Mouse (Mus musculus): ENCODE measurements around the gene Mfap3.

Gene Mfap3

DNA sequence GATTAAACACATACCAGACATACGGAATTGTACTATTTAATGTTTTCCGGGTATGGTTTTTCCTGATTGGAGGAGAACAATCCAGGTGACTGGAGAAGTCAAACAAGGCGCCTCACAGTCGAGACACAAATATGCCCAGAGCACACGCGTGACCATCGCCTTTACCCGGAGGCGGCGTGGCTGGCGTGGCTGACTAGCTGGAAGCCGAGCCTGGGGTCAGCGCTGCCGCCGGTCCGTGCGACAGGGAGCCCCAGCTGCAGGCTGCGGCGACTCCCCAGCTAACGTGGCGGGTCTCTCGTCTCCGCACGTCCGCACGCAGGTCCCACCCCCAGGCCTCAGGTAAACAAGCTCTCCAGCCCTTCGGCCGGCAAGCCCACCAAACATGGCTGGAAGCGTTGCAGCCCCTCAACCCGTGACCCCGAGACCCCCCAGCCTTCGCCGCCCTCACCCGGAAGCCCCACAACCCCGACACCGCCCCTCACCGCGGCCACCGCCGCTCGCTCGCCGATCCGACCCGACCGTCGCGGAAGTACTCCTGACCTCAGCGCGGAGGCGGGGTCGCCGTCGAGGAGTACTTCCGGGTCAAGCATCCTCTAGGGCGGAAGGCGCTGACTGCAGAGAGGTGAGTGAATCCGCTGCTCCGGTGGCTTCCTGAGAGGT, at the start of gene Mfap3, which contains the start of gene Fam114a2:
Gene Mfap3, plus strand, starts transcription at position 574 of the 660 bp plus-strand sequence.
Gene Fam114a2, minus strand, starts transcription at position 527 of the 660 bp plus-strand sequence.
- peak; percentile 98 to 99 for DNase-seq

DNA sequence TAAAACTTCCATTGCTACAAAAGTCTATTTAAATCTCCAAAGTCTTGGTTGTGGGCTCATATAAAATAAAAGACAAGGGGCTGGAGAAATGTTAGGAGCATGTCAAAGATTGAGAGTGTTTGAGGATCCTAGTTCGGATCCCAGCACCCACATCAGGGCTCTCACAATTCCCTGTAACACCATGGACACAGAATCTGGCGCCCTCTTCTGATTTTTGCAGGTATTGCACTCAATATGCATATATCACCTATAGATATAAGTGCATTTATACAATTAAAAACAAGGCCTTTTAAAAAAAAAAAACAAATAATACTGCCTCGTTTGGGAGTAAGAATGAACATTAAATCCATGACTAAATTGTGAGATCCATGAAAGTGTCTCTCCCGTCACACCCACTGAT, 49.8 kb upstream of the Mfap3 start:
- DNase-seq = no peak

DNA sequence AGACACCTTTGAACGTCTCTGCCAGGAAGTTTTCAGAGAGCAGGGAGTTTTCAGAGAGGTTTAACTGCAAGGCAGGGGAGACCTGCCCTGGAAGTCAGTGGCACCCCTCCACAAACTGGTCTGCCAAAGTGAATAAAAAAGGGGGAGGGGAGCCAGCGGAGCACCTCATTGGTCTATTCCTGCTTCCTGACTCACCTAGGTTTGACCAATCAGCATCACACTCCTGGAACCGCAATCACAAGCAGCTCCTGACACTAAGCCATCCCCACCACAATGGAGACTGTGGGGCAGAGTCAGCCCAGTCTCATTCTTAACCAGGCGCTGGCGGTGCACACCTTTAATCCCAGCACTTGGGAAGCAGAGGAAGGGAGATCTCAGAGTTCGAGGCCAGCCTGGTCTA, 48.4 kb upstream of the Mfap3 start:
- no peak for DNase-seq

- DNase-seq = no peak
Measured at GRCm38 (mm10) chr11:57470979-57471378, 47.5 kb upstream of the Mfap3 start.

- peak; percentile 39 to 50 for DNase-seq
Measured at GRCm38 (mm10) chr11:57474296-57474941, 44.0 kb upstream of the Mfap3 start.

- peak; percentile 81 to 84 for DNase-seq
Measured at GRCm38 (mm10) chr11:57475119-57475518, 43.3 kb upstream of the Mfap3 start.

GRCm38 (mm10) chr11:57478077-57478476, 40.4 kb upstream of the Mfap3 start:
- DNase-seq = peak; percentile 50 to 57

GRCm38 (mm10) chr11:57488436-57488835, 30.0 kb upstream of the Mfap3 start:
- no peak for DNase-seq

- DNase-seq = no peak
Measured at GRCm38 (mm10) chr11:57496462-57497039, 21.9 kb upstream of the Mfap3 start.

GRCm38 (mm10) chr11:57497701-57498100, 20.8 kb upstream of the Mfap3 start:
- DNase-seq = no peak

GRCm38 (mm10) chr11:57498215-57498614, 20.2 kb upstream of the Mfap3 start:
- no peak for DNase-seq

DNA sequence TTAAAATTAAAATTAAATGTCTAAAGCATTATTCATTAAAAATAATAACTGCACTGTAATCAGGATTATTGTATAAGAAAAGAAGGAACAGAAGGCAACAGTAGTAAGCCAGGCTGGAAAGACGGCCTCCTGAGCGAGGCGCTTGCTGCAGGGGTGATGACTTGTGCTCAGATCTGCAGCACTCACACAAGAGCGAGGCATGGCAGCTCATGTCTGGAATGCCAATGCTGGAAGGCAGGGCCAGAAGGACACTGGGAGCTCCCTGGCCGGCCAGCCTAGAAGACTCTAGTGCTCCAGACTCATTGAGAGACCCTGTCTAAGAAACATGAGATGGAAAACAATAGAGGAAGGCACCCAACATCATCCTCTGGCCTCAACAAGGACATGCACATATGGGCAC, 15.3 kb upstream of the Mfap3 start:
- DNase-seq = no peak

GRCm38 (mm10) chr11:57506899-57507298, 11.6 kb upstream of the Mfap3 start:
- no peak for DNase-seq

- no peak for DNase-seq
Measured at GRCm38 (mm10) chr11:57515218-57515617, 3.2 kb upstream of the Mfap3 start.

DNA sequence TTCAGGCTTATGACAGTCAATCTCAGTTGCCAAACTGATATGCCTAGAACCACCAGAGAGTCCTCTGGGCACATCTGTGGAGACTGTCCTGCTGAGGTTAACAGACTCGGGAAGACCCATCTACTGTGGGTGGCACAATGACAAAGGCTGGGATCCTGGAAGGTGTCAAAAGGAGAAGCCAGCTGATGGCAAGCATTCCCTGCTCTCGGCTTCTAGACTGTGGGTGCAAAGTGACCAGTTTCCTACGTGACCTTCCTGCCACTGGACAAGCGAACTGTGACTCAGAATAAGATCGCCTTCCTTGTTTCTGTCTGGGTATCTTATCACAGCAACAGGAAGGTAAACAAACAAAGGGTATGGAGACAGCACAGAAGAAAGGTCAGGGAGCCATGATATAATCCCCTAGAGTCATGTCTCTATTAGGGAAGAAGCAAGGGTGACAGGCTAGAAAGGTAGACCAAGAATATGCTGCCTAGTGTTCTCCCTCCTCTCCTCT, 1.5 kb upstream of the Mfap3 start:
- DNase-seq = no peak

GRCm38 (mm10) chr11:57518751-57519148, 286 bp downstream of the Mfap3 start:
- no peak for DNase-seq

GRCm38 (mm10) chr11:57519304-57519703, 840 bp downstream of the Mfap3 start:
- DNase-seq = no peak

GRCm38 (mm10) chr11:57521206-57521605, 2.7 kb downstream of the Mfap3 start:
- DNase-seq = no peak

DNA sequence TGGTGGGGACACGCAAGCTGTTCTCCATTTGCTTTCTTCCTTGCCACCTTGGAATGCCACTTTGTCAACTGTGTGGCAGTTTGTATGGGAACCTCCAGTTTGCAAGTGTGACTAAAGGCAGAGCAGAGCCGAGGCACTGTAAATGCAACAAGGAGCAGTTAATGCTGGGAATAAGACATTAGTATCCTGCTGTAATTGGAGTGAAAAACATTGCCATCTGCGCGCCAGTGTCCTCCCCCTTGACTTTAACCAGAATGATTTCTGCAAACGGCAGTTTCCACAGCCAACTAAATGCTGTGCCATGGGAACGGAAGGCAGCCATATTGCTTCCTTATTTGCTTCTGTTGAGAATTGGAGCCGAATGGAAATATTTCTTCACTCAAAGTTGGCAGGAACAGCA, 3.6 kb downstream of the Mfap3 start:
- DNase-seq = peak in 1 of 2 experiments; percentile 18

- no peak for DNase-seq
Measured at GRCm38 (mm10) chr11:57523418-57523817, 5.0 kb downstream of the Mfap3 start.

- DNase-seq = no peak
Measured at GRCm38 (mm10) chr11:57524597-57524996, 6.1 kb downstream of the Mfap3 start.

DNA sequence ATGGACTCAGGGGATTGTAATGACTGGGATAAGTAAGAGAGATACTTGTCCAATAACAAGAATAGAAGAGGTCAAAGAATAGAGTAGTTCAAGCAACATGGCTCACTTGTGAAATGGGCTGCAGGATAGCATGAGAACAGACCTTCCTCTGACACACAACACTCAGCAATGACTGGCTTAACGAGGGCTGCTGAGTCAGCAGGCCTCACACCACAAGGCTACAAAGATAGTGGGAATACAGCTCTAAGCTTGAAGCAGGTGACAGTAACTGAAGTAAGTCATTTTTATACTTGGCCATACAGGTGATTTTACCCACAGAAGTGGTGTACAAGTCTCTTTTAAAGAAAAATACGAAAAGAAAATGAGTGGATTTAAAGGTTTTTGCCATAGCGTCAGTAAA, 7.4 kb downstream of the Mfap3 start:
- no peak for DNase-seq

DNA sequence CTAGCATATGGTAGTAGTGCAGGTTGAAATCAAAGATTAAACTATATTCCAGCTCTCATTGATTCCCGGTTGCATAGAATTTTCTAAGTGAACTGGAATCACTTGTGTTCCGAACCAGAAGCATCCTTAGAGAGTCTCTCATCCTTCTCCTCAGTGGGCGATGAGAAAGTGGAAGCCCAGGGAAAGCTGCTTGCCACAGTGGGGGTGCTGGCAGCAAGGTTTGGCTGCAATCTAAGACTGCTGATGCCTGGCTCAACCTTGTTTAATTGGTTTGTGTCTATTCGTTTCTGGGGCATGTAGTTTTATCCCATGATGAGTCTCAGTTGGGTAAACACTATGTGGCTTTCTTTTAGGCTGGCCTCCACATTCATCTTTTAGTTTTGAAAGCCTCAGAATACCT, 9.0 kb downstream of the Mfap3 start:
- DNase-seq = peak; percentile 73 to 79

DNA sequence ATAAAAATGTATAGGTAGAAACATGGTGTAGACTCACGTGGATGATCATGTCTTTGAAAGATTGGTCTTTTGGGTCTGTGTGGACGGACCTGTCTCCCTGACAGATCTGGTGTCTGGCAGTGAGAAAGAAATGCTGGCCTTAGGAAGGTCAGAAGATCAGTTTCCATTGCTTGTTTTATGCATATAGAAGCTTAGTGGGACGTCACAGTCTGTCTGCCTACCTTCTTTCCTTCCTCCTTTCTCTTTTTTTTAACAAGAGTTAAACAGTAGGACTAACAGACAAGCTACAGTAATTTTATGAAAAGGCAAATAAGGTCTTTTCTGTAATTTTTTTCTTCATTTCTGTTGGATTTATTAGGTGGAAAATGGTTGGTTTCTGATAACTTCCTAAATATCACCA, 10.6 kb downstream of the Mfap3 start:
- no peak for DNase-seq
